Mouse (Mus musculus) hematopoietic stem cell, adult 5-6 weeks (primary cell): ENCODE measurements around the gene Kras. TPM values are rescaled to one million over a fixed set of nuclear protein-coding genes. Genes with fewer than 3 reads are reported as not detected.

ENCODE experiments used
- ATAC-seq, 2 experiments: fragments of 125-278 bp in 1 of 2; replicated peaks in 1 of 2; 2 replicates each; pipeline ENCODE4 v1.8.0; 2016 to 2017; ENCODE audit warnings: inconsistent platforms in 2 of 2, mild to moderate bottlenecking in 2 of 2, moderate number of reproducible peaks in 2 of 2, low read depth in 1 of 2, moderate TSS enrichment in 1 of 2; ENCODE audit not compliant: low FRiP score in 2 of 2, poor library complexity in 2 of 2, severe bottlenecking in 2 of 2, insufficient read depth in 1 of 2, low TSS enrichment in 1 of 2
- total RNA-seq: library from RNA; stranded (forward); fragments of 172-1452, 232-1000 nt; gene quantifications from 2 replicates; pipeline ENCODE4 v1.2.3, GENCODE M21; 2017

Gene Kras
- total RNA-seq, 1 experiment from 2014 or later: 30.1 TPM

DNA sequence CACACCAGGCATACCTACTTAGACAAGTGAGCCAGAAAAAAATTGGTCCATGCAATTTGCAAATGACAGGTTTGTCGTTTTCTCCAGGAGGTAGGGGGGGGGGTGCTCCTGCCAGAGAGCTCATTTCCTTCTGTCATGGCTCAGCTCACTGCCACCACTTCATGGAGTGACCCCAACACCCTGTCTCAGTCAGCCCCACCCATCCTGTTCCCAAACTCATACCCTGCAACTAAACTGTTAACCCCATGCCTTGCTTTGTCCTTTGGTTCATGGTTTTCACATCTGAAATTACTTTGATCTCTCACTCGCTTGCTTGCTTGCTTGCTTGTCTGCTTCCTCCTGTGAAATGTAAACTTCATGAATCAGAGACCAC lies 6.6 kb upstream of the Kras start:
- no peak for ATAC-seq

- no peak for ATAC-seq
These were observed 6.1 kb upstream of the Kras start for GRCm38 (mm10) chr6:145255952-145256700.

DNA sequence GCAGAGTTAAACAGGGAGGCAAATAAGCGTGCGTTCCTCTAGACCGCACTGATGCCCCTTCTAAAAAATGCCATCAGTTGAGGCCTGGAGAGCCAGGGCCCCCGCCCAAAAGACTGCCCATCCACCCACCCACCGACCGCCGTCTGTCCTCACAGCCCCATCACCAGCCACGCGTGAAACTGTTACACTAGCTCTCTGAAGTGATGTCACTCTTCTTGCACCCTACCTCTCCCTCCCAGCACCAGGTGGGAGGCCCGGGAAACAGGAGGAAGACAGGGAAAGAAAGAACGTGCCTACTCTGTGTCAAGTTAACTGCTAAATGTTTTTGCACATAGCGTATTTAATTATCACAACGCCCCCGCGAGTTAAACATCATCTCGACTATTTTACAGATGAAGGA lies 781 bp upstream of the Kras start:
- ATAC-seq: no peak

DNA sequence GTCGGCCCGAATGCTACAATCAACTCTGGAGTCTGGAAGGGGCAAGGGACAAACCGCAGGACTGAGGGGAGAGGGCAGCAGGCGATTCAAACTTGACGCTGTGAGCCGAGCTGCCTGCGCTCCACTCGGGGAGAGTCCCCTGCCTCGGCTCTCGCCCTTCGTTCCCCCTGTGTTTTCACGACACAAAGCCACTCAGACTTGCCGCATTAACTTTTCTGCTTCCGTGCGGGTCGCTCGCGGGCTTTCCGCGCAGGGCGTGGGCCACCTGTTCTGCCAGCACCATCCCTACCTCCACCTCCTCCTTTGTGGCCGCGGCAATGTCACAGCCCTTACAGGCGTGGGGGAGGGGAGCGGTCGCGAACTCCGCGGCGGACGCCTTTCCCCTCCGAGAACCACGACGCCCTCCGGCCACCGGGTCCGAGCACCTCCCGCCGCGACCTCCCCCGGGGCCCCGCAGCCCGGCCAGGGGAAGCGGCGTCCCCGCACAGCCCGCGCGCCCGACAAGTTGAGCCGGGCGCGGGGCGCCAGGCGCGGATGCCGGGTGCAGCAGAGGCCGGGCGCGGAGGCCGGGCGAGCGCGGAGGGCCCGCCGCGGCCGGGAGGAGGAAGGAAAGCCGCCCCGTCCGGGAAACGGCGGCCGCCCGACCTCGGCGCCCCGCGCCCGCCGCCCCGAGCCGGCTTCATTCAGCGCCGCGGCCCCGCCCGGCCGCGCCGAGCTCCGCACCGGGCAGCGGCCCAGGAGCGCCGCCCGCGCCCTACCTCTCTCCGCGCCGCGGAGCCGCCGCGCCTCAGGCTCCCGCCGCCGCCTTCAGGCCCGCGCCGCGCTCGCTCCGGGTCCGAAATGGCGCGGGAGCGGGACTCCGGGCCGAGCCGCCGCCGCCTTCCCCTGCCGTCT lies 501 bp downstream of the Kras start:
- ATAC-seq: peak; percentile 44 to 62

DNA sequence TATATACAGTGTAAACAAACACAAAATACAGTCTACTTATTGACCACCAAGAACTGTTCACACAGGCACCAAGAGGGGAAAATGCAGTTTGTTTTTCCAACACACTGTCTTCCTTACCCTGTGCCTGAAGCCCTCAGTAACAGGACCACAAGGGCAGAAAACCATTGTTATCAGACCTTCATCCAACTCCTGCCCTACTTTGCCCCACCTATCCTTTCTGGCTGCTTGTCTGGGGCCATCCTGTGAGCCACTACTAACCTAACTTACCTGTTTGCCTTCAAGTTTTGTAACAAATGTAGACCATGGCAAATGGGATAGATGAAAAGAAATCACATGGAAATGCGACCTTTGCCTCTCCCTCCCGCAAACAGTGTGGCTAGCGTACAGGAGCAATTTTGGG lies 2.2 kb downstream of the Kras start:
- no peak for ATAC-seq

GRCm38 (mm10) chr6:145246841-145247240 lies 3.2 kb downstream of the Kras start:
- ATAC-seq: no peak

GRCm38 (mm10) chr6:145242521-145242920 lies 7.5 kb downstream of the Kras start:
- ATAC-seq: no peak

DNA sequence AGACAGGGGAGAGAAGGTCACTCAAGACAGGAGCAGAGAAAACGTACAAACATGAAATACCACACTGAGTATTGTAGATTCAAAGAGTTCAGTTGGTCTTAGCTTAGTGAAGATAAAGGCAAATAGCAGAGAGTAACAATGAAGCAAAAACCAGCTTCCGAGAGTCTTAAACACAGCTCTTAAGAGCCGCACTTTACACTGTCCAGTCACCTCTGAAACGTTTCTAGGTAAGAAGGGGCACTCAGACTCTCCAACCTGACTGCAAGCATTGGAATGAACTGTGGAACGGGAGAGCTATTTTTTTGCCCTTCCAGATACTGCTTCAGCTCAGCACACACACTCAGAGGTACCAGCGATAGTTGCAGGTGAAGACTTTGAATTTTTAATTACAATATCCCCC lies 9.8 kb downstream of the Kras start:
- no peak for ATAC-seq

DNA sequence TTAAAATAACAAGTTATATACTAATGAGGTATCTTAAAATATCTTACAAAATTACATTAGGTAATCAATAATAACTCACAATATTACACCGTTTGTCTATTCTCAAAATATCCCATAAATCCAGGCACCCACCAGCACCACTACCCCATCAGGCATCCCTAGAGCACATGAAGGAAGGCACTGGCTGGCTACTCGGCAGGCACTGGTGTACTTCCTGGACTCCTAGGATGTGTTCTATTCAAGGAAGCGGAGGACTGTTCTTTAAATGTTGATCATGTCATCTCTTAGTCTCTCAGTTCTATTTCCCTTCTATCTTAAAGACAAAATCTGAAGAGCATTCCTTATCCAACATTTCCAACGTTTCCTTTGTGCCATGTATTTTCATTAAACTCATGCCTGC lies 12.9 kb downstream of the Kras start:
- ATAC-seq: no peak

DNA sequence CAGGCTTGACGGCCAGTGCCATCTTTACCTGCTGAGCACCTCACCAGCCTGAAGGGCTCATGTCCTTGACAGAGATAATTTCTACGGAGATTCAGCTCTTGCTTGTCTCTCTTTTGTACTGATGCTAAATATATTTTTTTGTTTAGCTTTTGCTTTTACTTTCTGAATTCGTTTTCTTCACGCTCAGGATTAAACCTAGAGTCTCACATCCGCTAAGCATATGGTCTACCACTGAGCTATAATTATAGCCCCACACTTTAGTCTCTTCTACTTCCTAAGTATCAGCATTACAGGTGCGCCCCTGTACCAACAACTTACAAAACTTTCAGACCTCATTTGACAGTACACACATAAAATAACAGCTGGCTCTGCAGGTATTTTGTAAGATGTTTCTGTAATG lies 14.7 kb downstream of the Kras start:
- ATAC-seq: no peak

DNA sequence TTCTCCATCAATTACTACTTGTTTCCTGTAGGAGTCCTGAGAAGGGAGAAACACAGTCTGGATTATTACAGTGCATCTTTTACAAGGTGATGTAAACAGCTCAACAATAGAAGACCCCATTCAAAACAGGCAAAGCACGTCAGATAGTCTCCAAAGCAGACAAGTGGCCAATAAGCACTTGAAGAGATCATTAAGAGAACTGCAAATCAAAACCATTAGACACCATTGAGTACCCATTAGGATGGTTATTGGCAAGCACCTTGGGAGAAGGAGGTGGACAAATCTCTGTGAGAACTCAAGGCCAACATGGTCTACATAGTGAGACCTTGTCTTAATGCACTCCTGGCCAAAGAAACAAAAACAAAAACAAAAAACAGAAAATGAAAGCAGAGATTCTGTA lies 15.6 kb downstream of the Kras start:
- ATAC-seq: no peak

- no peak for ATAC-seq
These were observed 23.7 kb downstream of the Kras start for GRCm38 (mm10) chr6:145226296-145226695.

DNA sequence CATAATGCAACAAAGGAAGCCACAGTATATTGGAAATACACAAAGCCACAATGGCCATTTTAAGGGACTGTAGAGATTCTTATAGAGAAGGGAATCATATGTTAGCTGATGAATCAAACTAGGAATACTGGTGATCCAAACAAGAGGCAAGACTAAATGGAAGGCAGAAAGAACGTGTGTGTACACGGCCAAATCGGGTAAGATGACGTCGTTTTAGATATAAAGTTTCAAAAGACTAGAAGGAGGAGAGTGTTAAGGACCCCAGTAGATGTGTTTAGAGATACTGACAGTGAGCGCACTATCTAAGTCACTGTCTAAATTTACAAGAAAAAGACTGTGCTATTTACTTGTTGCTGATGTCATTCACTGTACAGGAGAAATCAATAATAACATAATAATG lies 25.8 kb downstream of the Kras start:
- no peak for ATAC-seq

DNA sequence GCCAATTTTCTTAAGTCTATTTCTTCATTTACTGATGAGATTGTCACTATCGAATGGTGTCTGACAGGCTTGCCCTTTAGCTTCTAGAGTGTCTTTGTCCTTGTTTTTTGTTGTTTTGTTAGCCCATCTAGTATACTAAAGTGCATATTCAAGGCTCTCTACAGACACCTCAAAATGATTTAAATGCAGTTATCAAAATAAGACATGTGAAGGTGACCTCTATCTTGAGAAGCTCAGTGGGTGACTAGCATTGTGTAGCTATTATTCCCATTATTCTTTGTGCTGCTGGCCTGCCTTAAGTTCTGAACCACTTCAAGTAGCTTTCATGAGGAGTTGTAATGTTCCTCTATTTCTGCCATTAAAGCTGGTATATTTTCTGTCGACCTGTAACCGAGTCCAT lies 34.2 kb downstream of the Kras start:
- ATAC-seq: no peak

- no peak for ATAC-seq
These were observed 36.1 kb downstream of the Kras start for GRCm38 (mm10) chr6:145213916-145214315.

DNA sequence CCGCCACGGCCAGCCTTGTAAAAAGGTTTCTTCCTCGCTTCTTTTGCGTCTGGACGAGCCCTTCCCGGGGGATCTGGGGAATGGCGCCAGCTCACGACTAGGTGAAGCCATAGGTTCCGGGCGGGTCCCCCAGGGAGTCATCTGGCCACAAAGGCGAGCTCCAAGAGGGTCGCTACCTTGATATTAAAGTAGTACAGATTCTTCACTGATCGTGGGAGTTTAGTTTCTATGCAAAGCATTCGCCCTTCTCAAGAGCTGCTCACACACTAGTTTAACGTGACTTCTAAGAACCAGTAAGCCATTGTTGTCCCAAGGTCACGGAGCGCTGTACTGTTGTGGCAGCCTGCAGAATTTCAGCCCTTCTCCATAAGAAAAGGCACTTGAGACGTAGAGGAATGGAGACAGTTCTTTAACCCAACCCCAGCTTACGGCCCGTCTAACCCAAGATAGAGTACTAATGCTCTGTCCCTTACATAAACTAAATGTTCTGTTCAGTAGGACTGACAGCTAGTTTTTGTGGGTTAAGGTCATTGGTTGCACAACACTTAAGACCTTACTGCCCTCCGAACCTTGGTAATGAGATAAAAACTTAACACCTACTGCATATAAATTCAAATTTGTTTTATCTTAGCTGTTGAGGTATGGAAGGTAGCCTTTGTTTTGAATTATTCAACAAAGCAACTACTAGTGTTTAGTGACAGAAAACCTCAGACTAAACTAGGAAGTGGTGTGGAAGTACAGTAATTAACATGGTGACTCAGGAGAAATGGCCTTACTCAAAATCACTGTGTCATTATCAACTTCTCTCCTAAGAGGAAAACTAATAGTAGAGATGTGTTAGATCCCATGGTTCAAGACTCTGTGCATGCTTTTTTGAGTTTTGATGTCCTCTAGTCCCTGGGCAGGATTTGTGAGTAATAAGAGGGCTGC lies 38.4 kb downstream of the Kras start:
- peak; percentile 14 to 25; a peak in 2 of 4 replicates for ATAC-seq

- peak; percentile 92 to 95 for ATAC-seq
These were observed 39.2 kb downstream of the Kras start, which contains the start of the genes Casc1 and Etfrf1 for GRCm38 (mm10) chr6:145210816-145211338. TSS of gene Casc1 (minus strand) at chr6:145211005. TSS of gene Etfrf1 (plus strand) at chr6:145211134.
